Mouse (Mus musculus): Measurements from ENCODE around the gene Trmt1. TPM values are rescaled to one million over a fixed set of nuclear protein-coding genes. Genes with fewer than 3 reads are reported as not detected.

Trmt1 gene
- total RNA-seq, 2 experiments from 2014 or later, result 103 to 106 TPM

GRCm38 (mm10) chr8:84682257-84682656 lies 3.9 kb upstream of the Trmt1 start:
- intact Hi-C loops (cut with DNase I), result no loop called here
- no peak for DNase-seq (ENCODE audit: extremely low spot score in 1 of 2, low spot score in 2 of 2)

GRCm38 (mm10) chr8:84684537-84684936 lies 1.6 kb upstream of the Trmt1 start:
- no peak for DNase-seq (ENCODE audit: extremely low spot score in 1 of 2, low spot score in 2 of 2)
- intact Hi-C loops (cut with DNase I), result no loop called here

GRCm38 (mm10) chr8:84687003-84687704 lies 1.0 kb downstream of the Trmt1 start:
- DNase-seq (ENCODE audit: extremely low spot score in 1 of 2, low spot score in 2 of 2), result peak in 1 of 2 experiments; percentile 75
- intact Hi-C loops (cut with DNase I), result no loop called here

- intact Hi-C loops (cut with DNase I), result no loop called here
- DNase-seq (ENCODE audit: extremely low spot score in 1 of 2, low spot score in 2 of 2), result peak; percentile 80 to 95
Observed at GRCm38 (mm10) chr8:84687705-84688100, 1.6 kb downstream of the Trmt1 start, which contains the start of gene Nacc1. Nacc1 (minus strand) TSS chr8:84687862.

GRCm38 (mm10) chr8:84689091-84689915 lies 3.2 kb downstream of the Trmt1 start:
- peak; percentile 90 to 92 for DNase-seq (ENCODE audit: extremely low spot score in 1 of 2, low spot score in 2 of 2)
- intact Hi-C loops (cut with DNase I), result no loop called here

GRCm38 (mm10) chr8:84693332-84693731 lies 7.2 kb downstream of the Trmt1 start:
- DNase-seq (ENCODE audit: extremely low spot score in 1 of 2, low spot score in 2 of 2), result no peak
- intact Hi-C loops (cut with DNase I), result no loop called here

GRCm38 (mm10) chr8:84695140-84695539 lies 9.0 kb downstream of the Trmt1 start:
- intact Hi-C loops (cut with DNase I), result no loop called here
- DNase-seq (ENCODE audit: extremely low spot score in 1 of 2, low spot score in 2 of 2), result no peak

- intact Hi-C loops (cut with DNase I), result loop anchor here (2.0 kb wide), 1 partner anchor 113 kb away; no protein-coding TSS in a partner anchor
- DNase-seq (ENCODE audit: extremely low spot score in 1 of 2, low spot score in 2 of 2), result peak in 1 of 2 experiments; percentile 73
Observed at GRCm38 (mm10) chr8:84697166-84698130, 11.3 kb downstream of the Trmt1 start.

- intact Hi-C loops (cut with DNase I), result loop anchor here (2.0 kb wide), 1 partner anchor 113 kb away; no protein-coding TSS in a partner anchor
- no peak for DNase-seq (ENCODE audit: extremely low spot score in 1 of 2, low spot score in 2 of 2)
Observed at GRCm38 (mm10) chr8:84698288-84698687, 12.2 kb downstream of the Trmt1 start.

GRCm38 (mm10) chr8:84698929-84699401 lies 12.9 kb downstream of the Trmt1 start:
- intact Hi-C loops (cut with DNase I), result loop anchor here (2.0 kb wide), 1 partner anchor 112 kb away; no protein-coding TSS in a partner anchor
- DNase-seq (ENCODE audit: extremely low spot score in 1 of 2, low spot score in 2 of 2), result peak in 1 of 2 experiments; percentile 85

- intact Hi-C loops (cut with DNase I), result loop anchor here (2.0 kb wide), 1 partner anchor 111 kb away; no protein-coding TSS in a partner anchor
- DNase-seq (ENCODE audit: extremely low spot score in 1 of 2, low spot score in 2 of 2), result peak; percentile 67 to 88
Observed at GRCm38 (mm10) chr8:84699861-84700322, 13.8 kb downstream of the Trmt1 start.

- DNase-seq (ENCODE audit: extremely low spot score in 1 of 2, low spot score in 2 of 2), result peak in 1 of 2 experiments; percentile 26
- intact Hi-C loops (cut with DNase I), result no loop called here
Observed at GRCm38 (mm10) chr8:84700526-84700925, 14.4 kb downstream of the Trmt1 start.

- peak in 1 of 2 experiments; percentile 88 for DNase-seq (ENCODE audit: extremely low spot score in 1 of 2, low spot score in 2 of 2)
Observed at GRCm38 (mm10) chr8:84700941-84701911, 15.1 kb downstream of the Trmt1 start, which contains the start of gene Lyl1. Lyl1 (plus strand) TSS chr8:84701457.

GRCm38 (mm10) chr8:84702561-84702960 lies 16.5 kb downstream of the Trmt1 start:
- intact Hi-C loops (cut with DNase I), result no loop called here
- DNase-seq (ENCODE audit: extremely low spot score in 1 of 2, low spot score in 2 of 2), result peak in 1 of 2 experiments; percentile 32

More at GRCm38 (mm10) chr8:84700941-84701911, 15.1 kb downstream of the Trmt1 start, which contains the start of gene Lyl1:
- intact Hi-C loops (cut with DNase I), result no loop called here

GRCm38 (mm10) chr8:84702963-84703465 lies 16.9 kb downstream of the Trmt1 start:
- intact Hi-C loops (cut with DNase I), result no loop called here
- no peak for DNase-seq (ENCODE audit: extremely low spot score in 1 of 2, low spot score in 2 of 2)

- DNase-seq (ENCODE audit: extremely low spot score in 1 of 2, low spot score in 2 of 2), result peak in 1 of 2 experiments; percentile 55
- intact Hi-C loops (cut with DNase I), result no loop called here
Observed at GRCm38 (mm10) chr8:84703466-84704249, 17.6 kb downstream of the Trmt1 start.
